Mouse (Mus musculus): ENCODE results near the gene Jak3.

DNA sequence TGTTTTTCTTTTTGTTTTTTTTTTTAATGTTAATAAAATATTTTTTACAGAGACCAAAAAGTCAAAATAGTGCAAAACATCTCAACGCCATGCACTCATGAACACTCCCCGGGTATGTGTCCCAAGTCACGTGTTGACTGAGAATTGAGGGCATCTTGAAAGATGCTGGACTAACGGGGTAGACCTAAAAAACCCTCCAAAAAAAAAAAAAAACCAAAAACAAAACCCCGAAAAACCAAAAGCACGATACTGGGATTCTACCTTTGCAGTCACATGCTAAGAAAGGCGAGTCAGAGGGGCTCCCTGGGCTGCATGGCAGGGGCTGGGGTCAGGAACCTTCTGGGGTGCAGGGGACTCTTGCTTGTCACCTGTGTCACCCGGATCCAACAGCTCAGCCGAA lies 49.3 kb upstream of the Jak3 start:
- TF ChIP-seq POLR2A (IDR thresholded peaks at IDR 0.05; ENCODE audit: control insufficient read depth, extremely low read depth, insufficient read depth, low read length, poor library complexity) (no peak), CTCF (IDR thresholded peaks at IDR 0.05; ENCODE audit: borderline replicate concordance, control insufficient read depth, extremely low read depth, insufficient read depth, low read length, poor library complexity) (no peak)
